Mouse (Mus musculus) liver, embryonic 14.5 days (tissue): ENCODE results near the gene Plekha7.
A peak's percentile ranks its signal among the peaks of the same experiment; 100 is the strongest.

ENCODE experiments used
- CTCF ChIP-seq: IDR thresholded peaks from 2 replicates; pipeline ENCODE4 v1.5.1; 2016; ENCODE audit warnings: antibody characterized with exemption, low read depth, control low read depth
- EP300 ChIP-seq: IDR thresholded peaks from 2 replicates; pipeline ENCODE4 v1.6.1; 2016; ENCODE audit warnings: antibody characterized with exemption, low read depth

- peak; percentile 17; the same call in 1 of the 2 replicates for TF ChIP-seq CTCF
- 0 out of 2 replicates have a peak, but pooled peaks have one; percentile 3 for TF ChIP-seq EP300
These were observed 214.7 kb downstream of the Plekha7 start for GRCm38 (mm10) chr7:116093466-116093850.
